Mouse (Mus musculus) thymus, adult 2 months (tissue): ENCODE measurements around the gene Tubb4a.

Experiments
- CTCF ChIP-seq: fragments of 200-500 bp; IDR thresholded peaks from 2 replicates; pipeline ENCODE4 v1.5.1; 2012; ENCODE audit warnings: mild to moderate bottlenecking, control low read depth, low read length, moderate library complexity, borderline replicate concordance; ENCODE audit not compliant: control insufficient read depth, poor library complexity, insufficient read depth; ENCODE audit errors: extremely low read depth
- POLR2A ChIP-seq: fragments of 200-500 bp; IDR thresholded peaks from 2 replicates; pipeline ENCODE4 v1.6.1; 2012; ENCODE audit warnings: mild to moderate bottlenecking, low read length, control low read depth, moderate library complexity; ENCODE audit not compliant: control insufficient read depth, poor library complexity, insufficient read depth; ENCODE audit errors: extremely low read depth

GRCm38 (mm10) chr17:57079919-57080318 is 7.7 kb downstream of the Tubb4a start:
- no peak for TF ChIP-seq POLR2A
- no peak for TF ChIP-seq CTCF
